Mouse (Mus musculus) intestine, postnatal 0 days (tissue): ENCODE data around the gene Smcr8. TPM values are rescaled to one million over a fixed set of nuclear protein-coding genes. Genes with fewer than 3 reads are reported as not detected.

Experiments used
- ATAC-seq: fragments of 200-750 bp; cut with Nextera tagmentation; 2 replicates; pipeline ENCODE4 v1.8.0; 2017; ENCODE audit warnings: mild to moderate bottlenecking, moderate TSS enrichment, moderate library complexity
- H3K27ac ChIP-seq: fragments of 300-500 bp; sonication (generic); 2 replicates; pipeline ENCODE4 v1.5.1; 2014; ENCODE audit warnings: mild to moderate bottlenecking, low read depth, low read length, moderate library complexity
- H3K27me3 ChIP-seq: fragments of 300-500 bp; sonication (generic); replicated peaks from 2 replicates; pipeline ENCODE4 v1.6.1; 2014; ENCODE audit warnings: low read length, mixed read lengths; ENCODE audit not compliant: control insufficient read depth, insufficient read depth
- H3K36me3 ChIP-seq: fragments of 300-500 bp; sonication (generic); 2 replicates; pipeline ENCODE4 v1.6.1; 2014; ENCODE audit warnings: mild to moderate bottlenecking, moderate library complexity; ENCODE audit not compliant: control insufficient read depth, insufficient read depth
- H3K4me1 ChIP-seq: fragments of 300-500 bp; sonication (generic); replicated peaks from 2 replicates; pipeline ENCODE4 v1.6.1; 2014; ENCODE audit warnings: antibody characterized with exemption, low read length, mixed read lengths; ENCODE audit not compliant: control insufficient read depth, insufficient read depth
- H3K4me2 ChIP-seq: fragments of 300-500 bp; sonication (generic); replicated peaks from 2 replicates; pipeline ENCODE4 v1.6.1; 2014; ENCODE audit warnings: low read depth, mild to moderate bottlenecking, moderate library complexity
- H3K4me3 ChIP-seq: fragments of 300-500 bp; sonication (generic); 2 replicates; pipeline ENCODE4 v1.5.1; 2014; ENCODE audit warnings: low read depth, low read length
- H3K9ac ChIP-seq: fragments of 300-500 bp; sonication (generic); 2 replicates; pipeline ENCODE4 v1.6.1; 2014; ENCODE audit warnings: mild to moderate bottlenecking, low read depth, low read length
- H3K9me3 ChIP-seq: fragments of 300-500 bp; sonication (generic); 2 replicates; pipeline ENCODE4 v1.6.1; 2016; ENCODE audit warnings: mixed run types; ENCODE audit not compliant: control insufficient read depth
- CTCF ChIP-seq: sonication (generic); IDR thresholded peaks from 2 replicates; pipeline ENCODE4 v1.5.1; 2016; ENCODE audit warnings: low read depth, mild to moderate bottlenecking, control low read depth, antibody characterized with exemption, moderate library complexity
- WGBS: fragments of 180-500 bp; shearing (Covaris S2); extraction: QIAGEN DNeasy Blood & Tissue Kit; methylation state at CpG from one replicate; pipeline ENCODE4 v1.1.7; 2014; 5-methylcytosine and 5-hydroxymethylcytosine counted together
- polyA plus RNA-seq: library from polyadenylated mRNA; unstranded; fragments of >200 nt; fragmentation: Nextera tagmentation; extraction: Ambion mirVana; gene quantifications from 2 replicates; pipeline ENCODE4 v1.2.1, GENCODE M21; 2015

The Smcr8 gene
- polyA plus RNA-seq, 1 experiment from 2014 or later: 4.0 TPM

DNA sequence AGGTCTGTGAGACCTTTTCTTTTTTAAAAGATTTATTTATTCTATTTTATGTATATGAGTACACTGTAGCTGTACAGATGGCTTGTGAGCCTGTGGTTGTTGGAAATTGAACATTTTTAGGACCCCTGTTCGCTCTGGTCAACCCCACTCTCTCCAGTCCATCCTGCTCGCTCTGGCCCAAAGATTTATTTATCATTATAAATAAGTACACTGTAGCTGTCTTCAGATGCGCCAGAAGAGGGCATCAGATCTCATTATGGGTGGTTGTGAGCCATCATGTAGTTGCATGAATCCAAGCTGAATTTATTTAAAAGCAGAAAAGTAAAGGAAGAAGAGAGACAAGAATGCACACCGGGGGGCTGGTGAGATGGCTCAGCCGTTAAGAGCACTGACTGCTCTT lies 42.1 kb upstream of the Smcr8 start:
- Histone ChIP-seq H3K9me3 (no peaks in the 10 kb centered on the region), H3K27ac (no peak overlapping the region), H3K36me3 (peaks cover 13% of the 10 kb centered on the region; the same call in 1 of the 2 replicates), H3K4me3 (no peak overlapping the region), H3K9ac (no peak overlapping the region), H3K4me2 (no peak overlapping the region), H3K27me3 (no peaks in the 10 kb centered on the region), H3K4me1 (no peaks in the 10 kb centered on the region)
- 79% methylated on average over 5 of the region's 5 CpGs for WGBS
- no peak for ATAC-seq
- peak; percentile 33 for TF ChIP-seq CTCF

DNA sequence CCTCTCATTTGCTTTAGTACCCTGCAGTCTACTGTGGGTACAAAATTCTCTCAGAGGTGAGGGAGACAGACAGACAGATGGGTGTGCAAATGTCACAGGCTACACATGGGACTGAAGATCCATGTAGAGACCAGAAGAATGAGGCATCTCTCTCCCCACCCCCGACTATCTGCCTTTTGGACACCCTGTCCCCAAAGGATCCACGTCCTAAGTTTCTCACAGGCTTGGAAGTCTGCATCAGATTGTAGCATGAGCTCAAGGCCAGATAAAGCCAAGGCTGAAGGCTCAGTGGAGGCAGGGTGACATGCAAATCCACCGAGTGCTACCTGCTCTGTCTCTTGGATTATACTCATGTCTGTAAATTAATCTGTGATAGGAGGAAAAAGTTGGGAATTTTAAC lies 40.8 kb upstream of the Smcr8 start:
- no peak for ATAC-seq
- Histone ChIP-seq H3K4me2 (no peak overlapping the region), H3K9me3 (no peaks in the 10 kb centered on the region), H3K4me3 (no peak overlapping the region), H3K36me3 (peaks cover 22% of the 10 kb centered on the region; the same call in 1 of the 2 replicates), H3K4me1 (no peaks in the 10 kb centered on the region), H3K27ac (no peak overlapping the region), H3K9ac (no peak overlapping the region), H3K27me3 (no peaks in the 10 kb centered on the region)
- 84% methylated on average over 3 of the region's 3 CpGs for WGBS
- TF ChIP-seq CTCF: no peak

DNA sequence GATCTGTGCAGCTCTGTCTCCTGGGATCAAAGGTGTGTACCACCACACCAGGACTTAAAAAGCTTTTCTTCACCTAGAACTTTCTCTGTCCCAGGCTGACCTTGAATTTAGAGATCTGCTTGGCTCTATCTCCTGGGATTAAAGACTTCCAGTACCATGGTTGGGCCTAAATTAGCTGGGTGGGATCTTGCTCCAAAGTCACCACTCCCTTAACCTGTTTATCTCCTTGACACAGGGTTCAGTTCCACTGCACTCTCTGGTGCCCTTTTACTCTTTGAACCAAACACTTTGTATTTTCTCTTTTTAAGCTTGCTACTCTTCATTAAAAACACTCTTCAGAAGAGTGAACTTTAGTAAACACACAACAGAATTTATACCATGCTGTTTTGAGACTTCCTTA lies 39.9 kb upstream of the Smcr8 start:
- no peak for TF ChIP-seq CTCF
- Histone ChIP-seq H3K36me3 (peaks cover 28% of the 10 kb centered on the region), H3K4me3 (no peak overlapping the region), H3K27ac (no peak overlapping the region), H3K4me1 (no peaks in the 10 kb centered on the region), H3K9me3 (no peaks in the 10 kb centered on the region), H3K9ac (no peak overlapping the region), H3K27me3 (no peaks in the 10 kb centered on the region), H3K4me2 (no peak overlapping the region)
- ATAC-seq: no peak

DNA sequence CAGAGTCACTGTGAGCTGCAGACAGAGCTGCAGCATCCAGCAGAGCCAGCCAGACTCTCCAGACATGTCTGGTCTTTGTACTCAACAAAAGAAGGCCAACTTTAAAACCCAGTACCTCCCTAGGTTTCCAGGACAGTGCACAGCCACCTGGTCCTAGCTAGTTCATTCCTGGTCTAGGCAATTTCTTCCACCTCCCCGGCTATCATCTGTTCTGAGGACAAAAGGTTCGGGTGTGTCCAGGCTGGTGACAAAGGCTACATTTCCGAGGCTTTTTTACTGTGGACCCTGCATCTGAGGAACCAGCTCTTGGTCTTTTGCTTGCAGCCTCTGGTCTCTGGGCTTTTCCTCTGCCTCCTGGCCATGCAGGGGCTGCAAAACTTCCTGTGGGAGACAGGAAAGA lies 37.0 kb upstream of the Smcr8 start:
- peaks cover 45% of the 10 kb centered on the region for H3K36me3 ChIP-seq
- H3K27me3 ChIP-seq: no peaks in the 10 kb centered on the region
- 80% methylated on average over 3 of the region's 3 CpGs for WGBS
- H3K27ac ChIP-seq: no peak overlapping the region
- no peak for ATAC-seq
- no peak overlapping the region for H3K4me3 ChIP-seq
- H3K4me1 ChIP-seq: no peaks in the 10 kb centered on the region
- no peak overlapping the region for H3K4me2 ChIP-seq
- H3K9ac ChIP-seq: no peak overlapping the region
- no peaks in the 10 kb centered on the region for H3K9me3 ChIP-seq
- no peak for TF ChIP-seq CTCF

DNA sequence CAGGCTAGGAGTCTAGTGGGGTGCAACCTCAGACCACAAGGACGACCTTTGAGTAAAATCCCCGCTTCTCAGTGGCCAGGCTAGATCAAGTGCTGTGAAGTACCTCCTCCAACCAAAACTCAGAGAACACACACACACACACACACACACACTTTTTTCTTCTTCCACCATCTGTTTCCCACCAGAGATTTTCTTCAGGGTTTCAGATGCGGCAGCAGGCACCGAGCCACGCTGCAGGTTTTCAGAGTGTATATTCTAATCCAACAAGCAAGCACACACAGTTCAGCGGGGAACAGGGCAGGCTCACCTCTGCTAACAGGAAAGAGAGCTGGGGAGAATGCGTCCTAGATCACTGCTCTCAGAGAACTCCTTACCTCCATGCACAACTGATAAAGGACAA lies 21.8 kb upstream of the Smcr8 start:
- Histone ChIP-seq H3K9me3 (no peaks in the 10 kb centered on the region), H3K36me3 (peaks cover 45% of the 10 kb centered on the region), H3K27ac (no peak overlapping the region), H3K9ac (no peak overlapping the region), H3K4me3 (no peak overlapping the region), H3K27me3 (no peaks in the 10 kb centered on the region), H3K4me2 (no peak overlapping the region), H3K4me1 (no peaks in the 10 kb centered on the region)
- no peak for ATAC-seq
- TF ChIP-seq CTCF: no peak
- 84% methylated on average over 7 of the region's 7 CpGs for WGBS

DNA sequence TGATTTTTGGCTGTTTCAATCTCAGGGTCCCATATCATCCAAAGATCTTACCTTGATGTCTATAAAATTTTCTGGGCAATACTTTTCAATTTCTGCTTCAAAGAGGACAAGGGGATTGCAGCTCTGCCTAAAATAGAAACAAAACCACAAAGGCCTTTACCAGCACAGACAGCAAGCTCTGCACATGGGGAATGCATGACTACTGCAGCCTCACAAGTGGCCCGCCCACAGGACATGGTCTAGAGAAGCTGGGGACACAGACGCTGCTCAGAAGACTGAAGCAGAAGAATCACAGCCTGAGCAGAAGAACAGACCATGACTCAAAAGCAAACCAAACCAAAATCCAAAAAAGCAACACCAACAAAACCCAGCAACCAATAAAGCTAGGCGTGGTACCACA lies 15.6 kb upstream of the Smcr8 start:
- no peak overlapping the region for H3K27ac ChIP-seq
- peaks cover 19% of the 10 kb centered on the region; the same call in 1 of the 2 replicates for H3K36me3 ChIP-seq
- no peaks in the 10 kb centered on the region for H3K9me3 ChIP-seq
- H3K4me3 ChIP-seq: no peak overlapping the region
- 97% methylated on average over 3 of the region's 3 CpGs for WGBS
- no peak for TF ChIP-seq CTCF
- H3K9ac ChIP-seq: no peak overlapping the region
- no peaks in the 10 kb centered on the region for H3K4me1 ChIP-seq
- ATAC-seq: no peak
- H3K4me2 ChIP-seq: no peak overlapping the region
- no peaks in the 10 kb centered on the region for H3K27me3 ChIP-seq

DNA sequence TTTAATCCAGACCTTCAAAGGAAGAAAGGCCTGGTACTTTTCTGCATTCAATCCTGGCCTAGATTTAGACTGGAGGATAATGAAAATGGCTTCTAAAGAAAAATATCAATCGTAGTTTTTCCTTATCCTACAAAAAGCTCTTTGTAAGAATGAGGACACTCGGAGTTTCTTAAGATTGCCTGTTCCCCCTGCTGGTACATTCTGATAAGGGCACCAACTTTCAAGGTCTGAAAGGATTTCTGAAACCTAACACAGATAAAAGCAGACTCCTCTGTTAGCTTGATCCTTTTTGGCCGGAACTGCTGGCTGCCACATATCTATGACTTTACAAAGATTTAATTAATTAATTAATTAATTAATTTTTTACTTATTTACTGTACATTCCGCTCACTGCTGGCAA lies 10.4 kb upstream of the Smcr8 start:
- Histone ChIP-seq H3K9ac (no peak overlapping the region), H3K4me2 (no peak overlapping the region), H3K4me1 (no peaks in the 10 kb centered on the region), H3K36me3 (no peaks in the 10 kb centered on the region), H3K9me3 (no peaks in the 10 kb centered on the region), H3K27ac (no peak overlapping the region), H3K4me3 (no peak overlapping the region), H3K27me3 (no peaks in the 10 kb centered on the region)
- no peak for ATAC-seq
- WGBS: 76% methylated on average over 4 of the region's 4 CpGs
- 0 out of 2 replicates have a peak, but pooled peaks have one; percentile 20 for TF ChIP-seq CTCF
